Mouse (Mus musculus) inflammation-experienced regulatory T-cells, adult 6 months (primary cell): ENCODE measurements around the gene Hecw2. TPM values are rescaled to one million over a fixed set of nuclear protein-coding genes. Genes with fewer than 3 reads are reported as not detected.

Source experiments
- ATAC-seq: one replicate; pipeline ENCODE4 v1.8.0; 2017
- polyA plus RNA-seq, 3 experiments: library from polyadenylated mRNA; unstranded; fragments of 100-300 nt; shearing (Covaris generic); gene quantifications; one replicate each; pipeline ENCODE4 v1.2.1; 2017

Hecw2 gene
- polyA plus RNA-seq, 3 experiments from 2014 or later, result 0.17 TPM; not detected in 2

DNA sequence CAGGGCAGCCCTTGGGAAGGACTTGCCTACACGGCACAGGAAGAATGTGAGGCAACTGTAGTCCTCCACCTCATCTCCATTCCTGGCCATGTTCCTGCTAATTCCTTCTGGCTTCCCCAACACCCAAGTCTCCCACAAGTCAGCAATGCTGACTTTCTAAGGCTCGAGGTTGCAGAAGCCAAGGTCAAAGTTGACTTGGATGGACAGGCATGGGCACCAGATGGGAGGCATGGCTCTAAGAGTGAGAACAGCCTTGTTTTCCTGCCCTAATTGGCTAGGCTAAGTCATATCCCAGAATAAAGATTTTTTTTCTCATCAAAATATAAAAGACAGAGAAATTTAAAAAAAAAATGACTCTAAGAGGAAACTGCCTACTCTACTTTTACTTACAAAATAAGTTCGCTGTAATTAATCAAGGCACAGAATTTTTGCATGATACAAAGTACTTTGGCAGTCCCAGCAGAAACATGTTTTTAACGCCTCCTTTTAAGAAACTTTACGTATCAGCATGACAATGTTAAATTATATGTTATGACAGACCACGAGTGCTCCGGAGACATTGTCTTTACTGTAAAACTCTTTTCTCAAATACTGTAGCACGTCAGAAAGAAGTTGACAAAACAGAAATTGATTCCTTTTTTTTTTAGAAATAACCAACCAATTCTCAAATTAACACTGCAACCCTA, 83.9 kb downstream of the Hecw2 start:
- ATAC-seq, result no peak

DNA sequence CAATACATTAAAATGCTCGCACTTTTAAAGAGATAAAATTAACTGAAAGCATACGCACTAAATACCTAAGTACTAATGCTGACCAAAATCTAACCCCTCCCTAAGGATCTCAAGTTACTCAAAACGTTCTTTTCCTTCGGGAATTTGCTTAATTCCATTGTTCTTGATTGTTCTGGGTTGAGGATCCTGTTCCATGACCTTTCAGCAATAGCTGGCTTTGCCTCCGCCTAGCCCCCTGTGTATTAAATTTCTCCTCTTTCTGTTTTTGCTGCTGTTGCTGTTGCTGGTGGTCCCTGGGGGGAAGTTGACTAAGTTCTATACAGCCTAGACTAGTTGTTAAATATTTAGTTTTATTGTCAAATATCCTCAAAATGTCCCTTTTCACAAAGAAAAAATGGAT, 85.7 kb downstream of the Hecw2 start:
- ATAC-seq, result no peak

DNA sequence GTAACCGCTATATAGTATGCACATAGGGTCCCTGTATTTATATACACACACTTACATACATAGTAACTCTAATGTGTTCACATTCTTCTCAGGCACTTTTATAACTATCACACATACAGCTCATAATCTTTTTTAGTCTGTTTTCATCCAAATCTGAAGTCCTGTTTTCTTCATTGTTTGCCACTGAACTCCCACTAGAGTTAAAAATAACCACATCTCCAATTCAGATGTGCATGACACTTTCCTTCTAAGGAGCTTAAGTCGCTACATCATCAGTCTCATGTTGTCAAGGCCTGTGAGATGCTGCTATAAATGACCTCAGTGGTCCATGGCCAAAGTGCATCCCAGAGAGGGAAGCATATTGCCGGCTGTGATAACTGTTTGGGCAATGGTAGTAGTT, 88.2 kb downstream of the Hecw2 start:
- ATAC-seq, result no peak

DNA sequence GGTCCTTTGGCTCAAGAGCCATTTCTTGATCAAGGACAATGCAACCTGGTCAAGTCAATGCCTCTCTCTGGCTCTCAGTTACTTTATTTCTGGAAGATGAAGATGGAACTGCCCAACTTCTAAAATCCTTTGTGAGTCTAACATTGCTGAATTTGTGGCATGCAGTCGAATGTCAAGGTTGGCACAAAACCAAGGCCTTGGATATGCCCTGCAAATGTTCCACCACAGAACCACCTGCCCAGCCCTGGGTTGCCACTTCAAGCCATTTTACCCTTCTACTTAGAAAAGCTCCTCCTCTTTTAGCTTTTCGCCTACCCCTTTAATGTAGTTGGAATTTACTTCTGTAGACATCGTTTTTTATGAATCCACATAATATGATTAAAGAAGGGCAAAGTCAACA, 115.3 kb downstream of the Hecw2 start:
- no peak for ATAC-seq

DNA sequence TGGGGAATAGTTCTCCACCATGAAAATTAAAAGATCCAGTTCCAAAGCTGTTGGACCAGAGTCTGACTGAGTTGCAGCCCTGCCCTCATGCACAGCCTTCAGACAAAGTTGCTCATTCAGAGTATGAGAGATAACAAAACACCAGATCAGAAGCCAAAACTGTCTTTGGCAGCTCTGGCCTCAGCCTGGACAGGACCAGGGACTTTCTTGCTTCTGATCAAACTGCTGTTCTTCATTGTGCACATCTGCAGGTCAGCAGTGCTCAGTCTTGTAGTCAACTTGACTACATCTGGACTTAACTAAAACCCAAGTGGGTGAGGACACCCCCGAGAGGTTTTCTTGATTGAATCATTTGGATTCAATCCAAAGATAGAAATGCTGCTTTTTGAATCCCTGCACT, 120.5 kb downstream of the Hecw2 start:
- ATAC-seq, result no peak

DNA sequence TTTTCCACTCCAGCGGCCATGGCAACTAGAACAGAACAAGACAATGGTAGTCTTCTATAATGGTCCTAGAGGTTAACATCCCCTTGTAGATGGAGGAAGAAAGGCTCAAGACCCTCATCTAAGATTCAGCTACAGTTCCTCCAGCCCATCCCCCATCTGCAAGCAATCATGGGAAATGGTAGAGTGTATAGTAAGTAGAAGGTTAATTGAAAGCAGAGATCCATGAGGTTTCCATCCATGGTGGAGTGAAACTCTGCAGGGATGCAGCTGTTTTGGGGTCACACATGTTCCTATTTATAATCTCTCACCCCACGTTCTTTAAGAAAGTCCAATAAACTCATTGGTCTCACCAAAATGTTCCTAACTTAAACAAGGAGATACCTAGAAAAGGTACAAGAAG, 124.8 kb downstream of the Hecw2 start:
- ATAC-seq, result no peak

DNA sequence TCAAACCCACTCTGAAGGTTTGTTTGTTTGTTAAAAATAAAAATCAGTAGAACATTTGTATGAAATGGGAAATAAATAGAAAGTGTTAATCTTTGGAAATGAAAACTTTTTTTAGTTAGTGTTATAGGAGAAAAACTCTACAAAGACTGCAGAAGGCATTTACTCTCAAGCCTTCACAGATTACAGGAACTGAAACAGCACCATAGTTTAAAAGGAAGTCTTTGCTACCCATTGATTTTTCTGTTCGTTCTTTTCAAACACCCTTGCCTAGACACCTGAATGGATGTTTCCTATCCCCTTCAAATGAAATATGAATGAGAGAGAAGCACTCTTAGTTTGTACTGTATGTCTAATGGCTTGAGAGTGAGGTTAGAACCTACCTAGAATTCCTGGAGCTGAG, 126.7 kb downstream of the Hecw2 start:
- ATAC-seq, result no peak

DNA sequence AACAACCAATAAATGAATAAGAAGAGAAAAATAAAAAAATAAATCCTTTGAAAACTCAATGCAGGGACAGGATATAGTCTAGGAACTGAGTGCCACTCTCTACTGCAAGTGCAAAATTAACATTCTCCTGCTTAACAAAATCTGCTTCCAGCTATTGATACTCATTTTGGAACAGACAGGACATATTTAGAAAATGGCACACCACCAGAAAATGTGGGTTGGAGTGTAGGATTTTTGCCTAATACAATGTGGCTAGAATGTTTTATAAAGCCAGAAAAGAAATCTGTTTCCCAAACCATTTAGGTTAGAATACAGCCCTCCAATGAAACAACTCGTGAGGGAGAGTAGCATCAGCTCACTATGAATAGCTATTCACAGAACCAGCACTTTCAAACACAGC, 129.5 kb downstream of the Hecw2 start:
- ATAC-seq, result no peak

DNA sequence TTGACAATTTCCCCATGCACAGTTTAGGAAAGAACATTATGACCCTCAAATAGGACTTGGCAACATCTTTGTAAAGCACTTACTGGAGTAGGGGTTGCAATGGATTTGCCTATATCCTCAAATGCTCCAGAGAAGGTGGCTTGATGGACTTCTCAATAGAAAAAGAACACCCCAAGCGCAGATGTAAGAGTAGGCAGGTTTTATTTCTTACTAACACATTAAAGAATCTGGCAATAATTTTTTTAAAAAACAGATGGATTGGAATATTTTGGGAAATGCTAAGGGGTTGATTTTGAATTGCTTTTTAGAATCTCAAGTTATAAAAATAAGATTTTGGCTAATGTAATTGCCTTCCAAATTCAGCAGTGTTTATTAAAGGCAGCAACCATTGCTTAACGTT, 133.9 kb downstream of the Hecw2 start:
- no peak for ATAC-seq

DNA sequence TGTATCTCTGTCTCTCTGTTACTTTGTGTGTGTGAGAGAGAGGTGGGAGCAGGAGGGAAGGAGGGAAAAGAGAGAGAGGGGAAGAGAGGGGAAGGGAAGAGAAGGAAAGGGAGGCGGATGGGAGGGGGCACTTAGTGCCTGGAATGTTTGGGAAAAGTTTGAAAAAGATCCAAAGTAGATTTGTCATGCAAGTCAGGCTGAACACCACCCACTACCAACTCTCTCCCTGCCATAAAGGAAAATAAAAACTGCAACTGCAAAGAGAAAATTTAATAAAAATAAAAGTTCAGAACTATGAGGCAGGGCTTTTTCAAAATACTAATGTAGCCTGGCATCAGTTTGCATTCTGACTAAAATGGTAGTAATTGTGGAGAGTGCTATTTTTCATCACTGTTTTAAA, 135.2 kb downstream of the Hecw2 start:
- no peak for ATAC-seq

DNA sequence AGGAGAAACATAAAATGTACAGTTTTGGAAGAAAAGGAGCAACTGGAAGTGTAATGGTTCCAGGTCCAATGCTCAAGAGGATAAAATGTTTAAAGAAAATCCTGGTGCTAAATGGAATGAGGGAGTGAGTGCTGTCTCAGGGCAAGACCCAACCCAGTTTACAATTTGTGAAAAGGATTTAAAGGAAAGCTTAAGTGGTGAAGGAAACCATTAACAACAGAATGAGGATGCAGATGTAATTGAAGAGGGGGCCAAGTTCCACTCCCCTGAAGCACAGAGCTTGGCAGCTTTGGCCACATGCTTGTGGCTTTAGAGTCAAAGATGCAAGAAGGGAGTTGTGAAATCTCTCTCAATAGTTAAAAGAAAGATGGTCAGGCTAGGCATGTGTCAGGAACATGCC, 142.2 kb downstream of the Hecw2 start:
- ATAC-seq, result no peak

DNA sequence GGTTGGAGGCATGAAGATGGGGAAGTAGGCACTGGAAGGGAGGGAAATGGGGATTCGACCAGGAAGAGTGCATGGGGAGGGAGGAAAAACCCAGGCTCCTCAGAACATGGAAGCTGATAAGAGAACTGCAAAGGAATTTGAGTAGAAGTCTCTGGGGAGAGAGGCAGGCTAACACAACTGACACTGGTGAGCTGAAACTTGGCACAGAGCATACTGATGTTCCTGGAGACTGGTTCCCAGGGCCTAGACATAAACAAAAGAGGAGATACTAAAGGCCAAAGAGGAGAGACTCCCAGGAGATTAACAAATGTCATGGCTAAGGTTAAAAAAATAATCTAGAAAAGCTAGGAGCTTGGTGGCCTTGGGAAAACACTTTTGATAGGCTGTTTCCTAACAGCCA, 148.0 kb downstream of the Hecw2 start:
- no peak for ATAC-seq

DNA sequence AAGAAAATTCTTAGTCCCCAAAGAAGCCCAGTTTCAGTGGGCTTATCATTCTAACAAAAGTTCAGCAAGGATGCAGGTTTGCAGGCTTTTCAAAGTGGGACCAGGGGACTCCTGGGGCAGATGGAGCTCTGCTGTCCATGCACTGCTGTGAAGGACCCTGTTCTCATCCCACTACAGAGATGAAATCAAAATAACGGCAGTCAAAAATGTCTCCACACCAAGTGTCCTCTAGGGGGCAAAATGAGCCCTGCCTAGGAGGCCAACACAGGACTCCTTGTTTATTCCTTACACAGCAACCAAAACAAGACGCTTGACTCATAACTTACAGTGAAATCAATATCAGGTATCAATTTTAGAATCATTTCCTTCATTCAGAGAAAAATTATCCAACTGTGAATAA, 155.9 kb downstream of the Hecw2 start:
- no peak for ATAC-seq

DNA sequence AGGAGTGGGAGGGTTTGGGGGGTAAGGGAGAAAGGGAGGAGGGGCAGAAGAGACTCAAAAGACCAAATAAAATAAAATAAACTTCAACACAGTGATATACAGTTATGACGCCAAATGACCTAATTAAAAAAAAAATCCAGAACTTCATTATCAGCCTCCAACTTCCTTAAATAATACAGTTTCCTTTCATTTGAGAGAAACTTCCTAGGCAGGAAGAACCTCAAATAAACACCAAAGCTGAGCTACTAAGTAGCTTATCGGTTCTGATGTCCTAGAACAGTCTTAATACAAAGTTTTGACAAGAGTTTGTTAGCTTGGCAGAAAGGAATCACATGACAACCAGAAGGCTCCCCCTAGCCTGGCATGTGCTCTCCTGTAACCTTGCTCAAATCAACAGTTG, 177.3 kb downstream of the Hecw2 start:
- no peak for ATAC-seq

DNA sequence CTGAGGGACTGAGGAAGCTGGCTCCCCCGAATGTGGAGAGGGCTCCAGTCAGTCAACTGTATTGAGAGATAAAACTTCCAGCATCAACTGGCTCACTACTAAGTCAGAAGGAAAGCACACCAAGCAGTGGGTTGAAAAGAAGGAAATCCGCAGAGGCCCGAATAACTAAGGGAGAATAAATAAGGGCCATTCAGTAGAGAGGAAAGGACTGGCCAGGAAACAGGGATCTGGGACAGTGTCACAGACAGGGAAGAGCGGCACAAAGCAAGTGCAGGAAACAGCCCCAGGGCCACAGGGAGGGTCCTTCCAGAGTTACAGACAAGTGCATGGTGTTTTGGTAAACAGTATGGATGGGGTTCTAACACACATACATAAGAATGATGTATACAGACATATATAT, 179.2 kb downstream of the Hecw2 start:
- no peak for ATAC-seq

DNA sequence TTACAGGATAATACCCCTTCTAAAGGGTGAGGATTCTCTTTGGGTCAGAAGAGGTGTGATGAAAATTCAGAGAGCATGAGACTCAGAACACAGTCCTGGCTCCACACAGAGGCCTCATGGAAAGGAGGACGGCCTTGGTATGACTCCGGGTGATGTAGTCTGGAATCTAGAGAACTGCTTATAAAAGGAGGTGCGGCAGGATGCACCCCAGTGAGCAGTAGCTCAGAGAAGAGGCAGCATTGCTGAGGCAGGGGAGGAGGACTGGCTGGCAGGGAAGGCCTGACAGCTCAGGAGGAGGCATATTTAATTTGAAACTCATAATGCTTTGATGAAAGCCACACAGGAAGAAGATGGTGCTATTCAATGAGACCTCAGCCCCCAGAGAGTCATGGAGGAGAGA, 182.6 kb downstream of the Hecw2 start:
- no peak for ATAC-seq

DNA sequence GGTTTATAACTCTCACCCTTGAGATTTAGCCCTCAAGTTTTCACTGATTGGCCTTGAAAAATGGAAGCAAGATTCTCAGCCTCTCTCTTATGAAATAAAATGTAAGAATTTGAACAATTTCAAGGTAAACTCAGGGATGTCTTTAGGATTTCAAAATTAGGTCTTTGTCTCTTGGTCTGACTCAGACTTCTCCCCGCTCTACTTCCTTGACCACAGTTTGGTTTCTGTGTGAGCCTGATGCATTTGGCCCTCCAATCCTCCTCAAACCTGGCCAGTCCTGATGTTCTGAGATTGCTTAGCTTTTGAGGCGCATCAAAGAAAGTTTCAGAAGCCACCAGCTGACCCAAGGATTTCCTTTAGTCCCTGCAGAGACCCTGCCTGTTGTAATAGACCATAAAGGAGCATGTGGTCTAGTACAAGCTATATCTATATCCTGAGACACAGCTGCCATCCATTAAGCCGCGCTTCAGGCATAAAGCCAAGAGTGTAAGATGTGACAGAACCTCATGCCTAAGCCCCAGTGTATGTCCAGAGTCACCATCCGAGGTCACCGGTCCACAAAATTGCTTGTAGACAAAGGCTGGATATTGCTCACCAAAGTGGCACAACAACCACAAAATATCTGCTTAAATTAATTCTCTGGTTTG, 185.4 kb downstream of the Hecw2 start:
- no peak for ATAC-seq

DNA sequence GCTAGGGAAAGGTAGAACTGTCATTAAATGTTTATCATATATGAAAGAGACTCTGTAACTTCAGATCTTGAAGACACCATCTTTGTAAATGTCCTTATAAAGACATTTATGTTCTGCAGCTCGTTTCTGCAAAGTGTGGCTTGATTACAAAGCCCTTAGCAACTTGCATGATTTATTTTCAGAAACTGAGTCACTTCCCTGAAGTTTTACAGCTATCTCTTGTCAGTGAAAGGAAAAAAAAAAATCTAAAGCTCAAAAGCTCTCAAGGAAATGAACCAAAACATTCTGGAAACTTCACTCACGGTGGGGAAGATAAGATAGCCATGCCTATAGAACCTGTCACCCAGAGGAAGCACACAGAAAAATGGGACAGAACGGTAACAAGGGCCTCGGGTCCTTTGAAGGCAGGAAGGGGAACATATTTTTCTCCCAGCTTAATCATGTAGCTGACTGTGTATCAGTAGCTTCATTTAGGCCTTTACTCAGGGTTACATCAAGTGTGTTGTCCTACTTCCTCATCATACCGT, 189.0 kb downstream of the Hecw2 start:
- no peak for ATAC-seq

DNA sequence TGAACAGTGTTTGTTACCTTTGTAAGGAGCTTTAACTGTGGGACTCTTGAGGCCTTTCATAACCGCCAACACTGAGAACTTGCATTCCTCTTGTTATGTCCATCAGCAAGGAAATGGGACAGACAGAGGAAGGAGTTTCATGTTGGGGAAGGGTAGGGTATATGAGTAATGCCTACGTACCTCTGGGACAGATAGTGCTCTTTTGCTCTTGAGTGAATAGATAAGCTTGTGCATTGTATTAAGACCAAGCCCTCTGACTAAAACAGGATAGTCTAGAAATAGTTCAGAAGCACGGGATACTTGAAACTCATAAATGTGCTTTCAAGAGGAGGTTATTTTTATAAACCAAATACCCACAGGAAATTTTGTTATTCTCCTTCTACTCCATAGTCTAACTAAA, 191.7 kb downstream of the Hecw2 start:
- no peak for ATAC-seq

DNA sequence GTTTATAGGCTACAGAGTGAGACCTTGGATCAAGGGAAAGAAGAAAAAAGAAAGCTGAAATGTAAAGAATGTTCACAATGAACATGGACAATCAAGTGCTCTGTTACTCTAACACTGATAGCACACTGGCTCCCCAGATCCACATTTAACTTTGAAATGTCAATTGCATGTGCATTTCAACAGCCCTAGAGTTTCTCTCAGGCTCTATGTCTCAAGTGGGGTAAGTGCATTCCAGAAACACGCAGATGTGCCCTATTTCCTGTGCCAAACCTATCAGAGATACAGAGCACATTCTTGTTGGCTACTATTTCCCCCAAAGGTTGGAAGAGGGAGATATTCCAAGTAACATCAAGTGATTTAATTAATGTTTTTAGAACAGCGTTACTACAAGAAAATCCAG, 192.9 kb downstream of the Hecw2 start:
- no peak for ATAC-seq

DNA sequence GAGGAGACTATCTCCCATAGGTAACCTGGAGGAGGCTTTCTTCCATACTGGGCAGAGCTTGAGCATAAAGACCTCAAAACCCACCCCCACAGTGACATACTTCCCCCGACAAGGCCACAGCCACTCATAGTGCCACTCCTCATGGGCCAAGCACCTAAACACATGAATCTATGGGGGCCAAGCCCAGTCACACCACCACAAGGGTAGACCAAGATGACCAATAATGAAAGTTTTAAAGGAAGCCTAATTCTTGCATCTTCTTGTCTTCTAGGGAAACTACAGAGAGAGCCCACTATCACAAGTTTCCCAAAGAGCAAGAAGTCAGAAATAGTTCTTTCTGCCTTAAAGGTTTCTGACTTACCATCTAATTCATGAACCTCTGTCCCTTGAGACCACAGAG, 197.7 kb downstream of the Hecw2 start:
- no peak for ATAC-seq

DNA sequence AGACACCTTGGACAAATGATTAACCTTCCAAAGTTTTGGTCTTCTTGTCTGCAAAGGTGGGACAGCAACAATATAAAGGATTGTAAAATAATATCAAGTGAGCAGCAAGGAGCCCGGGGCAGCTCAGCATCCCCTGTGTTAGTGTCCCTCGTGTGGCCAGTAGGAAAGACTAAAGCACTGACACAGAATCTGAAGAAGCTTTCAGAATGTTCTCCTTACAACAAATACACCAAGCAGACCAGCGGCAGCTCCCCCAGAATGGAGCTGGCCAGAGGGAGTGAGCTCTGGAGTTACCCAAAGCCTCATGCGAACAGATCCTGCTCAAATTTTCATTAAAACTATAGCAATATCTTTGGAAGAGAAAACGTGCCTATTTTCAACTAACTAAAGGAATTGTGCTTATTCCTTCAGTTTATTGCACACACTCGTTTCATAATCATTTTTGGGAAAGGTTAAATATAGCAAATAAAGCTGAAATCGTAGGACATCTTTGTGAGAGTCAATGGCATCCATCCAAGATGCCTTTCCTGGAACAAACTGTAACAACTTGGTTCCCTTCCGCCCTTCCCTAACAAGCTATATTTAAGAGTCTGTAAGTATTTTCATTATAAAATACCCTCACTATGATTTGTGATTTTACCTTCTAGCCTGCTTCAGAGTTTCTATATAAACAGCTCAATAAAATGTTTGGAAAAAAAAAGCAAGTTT, 208.6 kb downstream of the Hecw2 start:
- no peak for ATAC-seq

DNA sequence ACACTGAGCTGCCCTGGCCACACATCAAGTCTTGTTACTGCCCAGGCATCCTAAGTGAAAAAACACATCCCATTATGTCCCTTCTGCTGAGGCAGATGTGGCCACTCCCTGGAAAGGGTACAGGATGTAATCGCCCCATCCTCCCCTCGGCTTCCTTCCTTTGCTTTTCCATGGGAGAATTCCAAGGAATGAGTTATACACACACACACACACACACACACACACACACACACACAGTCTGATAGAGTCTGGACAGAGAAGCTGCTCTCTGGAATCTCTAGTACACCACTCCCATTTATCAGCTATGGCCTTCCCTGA, 216.5 kb downstream of the Hecw2 start:
- ATAC-seq, result no peak

DNA sequence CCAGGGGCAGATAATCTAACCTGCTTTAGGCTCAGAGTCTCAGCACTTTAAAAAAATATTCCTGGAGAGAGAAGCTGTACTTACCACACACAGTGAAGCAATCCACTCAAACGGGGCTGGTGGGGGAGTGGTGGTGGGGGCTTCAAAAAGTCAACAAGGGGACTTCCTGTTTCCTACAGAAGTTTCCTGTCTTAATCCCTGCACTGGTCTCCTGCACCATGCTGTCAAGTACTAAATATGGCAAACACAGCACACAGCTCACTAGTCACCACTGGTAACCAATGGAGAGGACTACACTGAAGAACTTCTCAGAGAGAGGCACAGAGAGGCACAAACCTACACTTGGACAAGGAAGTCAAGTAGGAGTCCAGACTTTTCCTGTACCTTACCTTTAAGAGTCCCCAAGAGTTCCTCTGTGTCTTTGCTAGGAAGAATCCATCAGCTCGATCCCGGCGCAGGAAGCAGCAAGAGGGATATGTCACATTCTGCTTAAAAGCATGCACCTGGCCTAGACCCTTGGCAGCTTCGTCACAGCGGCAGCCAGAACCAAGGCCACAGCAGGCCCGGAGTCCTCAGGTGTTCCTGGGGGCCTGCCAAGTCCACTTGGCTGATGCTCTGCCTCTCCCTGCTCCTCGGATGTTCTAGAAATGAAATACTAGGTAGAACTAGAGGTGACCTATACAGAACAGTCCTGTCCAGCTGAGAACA, 217.0 kb downstream of the Hecw2 start:
- no peak for ATAC-seq
